Mouse (Mus musculus): ENCODE data around the gene Ppp1r1a.
A peak's percentile ranks its signal among the peaks of the same experiment; 100 is the strongest.

The Ppp1r1a gene

GRCm38 (mm10) chr15:103511652-103512051 is 26.2 kb downstream of the Ppp1r1a start:
- H3K4me3 ChIP-seq (replicated peaks; ENCODE audit: low read length): no peak overlapping the region
- H3K36me3 ChIP-seq (ENCODE audit: insufficient read depth, low read length): no peaks in the 10 kb centered on the region
- no peaks in the 10 kb centered on the region for H3K9me3 ChIP-seq (ENCODE audit: low read length)
- H3K4me1 ChIP-seq (replicated peaks; ENCODE audit: low read depth, low read length): peaks cover 35% of the 10 kb centered on the region
- TF ChIP-seq CTCF (conservative IDR thresholded peaks at IDR 0.05; ENCODE audit: low read length): no peak
- TF ChIP-seq POU5F1 (IDR thresholded peaks at IDR 0.05; ENCODE audit: borderline replicate concordance, low read length): no peak
- no peak for TF ChIP-seq NANOG (IDR thresholded peaks at IDR 0.05; ENCODE audit: borderline replicate concordance, low read length)
- peaks cover 24% of the 10 kb centered on the region for H3K27me3 ChIP-seq (ENCODE audit: insufficient read depth, low read length)

- H3K9me3 ChIP-seq (ENCODE audit: low read length): no peaks in the 10 kb centered on the region
- H3K36me3 ChIP-seq (ENCODE audit: insufficient read depth, low read length): no peaks in the 10 kb centered on the region
- peaks cover 38% of the 10 kb centered on the region for H3K27me3 ChIP-seq (ENCODE audit: insufficient read depth, low read length)
- peaks cover 12% of the 10 kb centered on the region for H3K4me1 ChIP-seq (replicated peaks; ENCODE audit: low read depth, low read length)
- no peak overlapping the region for H3K4me3 ChIP-seq (replicated peaks; ENCODE audit: low read length)
- no peak for TF ChIP-seq CTCF (conservative IDR thresholded peaks at IDR 0.05; ENCODE audit: low read length)
These were observed 28.5 kb downstream of the Ppp1r1a start for GRCm38 (mm10) chr15:103509317-103509716.

GRCm38 (mm10) chr15:103503660-103504059 is 34.1 kb downstream of the Ppp1r1a start:
- no peaks in the 10 kb centered on the region for H3K9me3 ChIP-seq (ENCODE audit: low read length)
- H3K4me3 ChIP-seq (replicated peaks; ENCODE audit: low read length): peak overlapping the region; percentile 80
- peaks cover 66% of the 10 kb centered on the region for H3K27me3 ChIP-seq (ENCODE audit: insufficient read depth, low read length)
- H3K4me1 ChIP-seq (replicated peaks; ENCODE audit: low read depth, low read length): peaks cover 17% of the 10 kb centered on the region
- H3K36me3 ChIP-seq (ENCODE audit: insufficient read depth, low read length): no peaks in the 10 kb centered on the region
- TF ChIP-seq POU5F1 (IDR thresholded peaks at IDR 0.05; ENCODE audit: borderline replicate concordance, low read length) (no peak), CTCF (conservative IDR thresholded peaks at IDR 0.05; ENCODE audit: low read length) (no peak), NANOG (IDR thresholded peaks at IDR 0.05; ENCODE audit: borderline replicate concordance, low read length) (no peak)

- peaks cover 17% of the 10 kb centered on the region for H3K4me1 ChIP-seq (replicated peaks; ENCODE audit: low read depth, low read length)
- H3K4me3 ChIP-seq (replicated peaks; ENCODE audit: low read length): peak overlapping the region; percentile 80
- TF ChIP-seq CTCF (conservative IDR thresholded peaks at IDR 0.05; ENCODE audit: low read length) (no peak), NANOG (IDR thresholded peaks at IDR 0.05; ENCODE audit: borderline replicate concordance, low read length) (no peak), POU5F1 (IDR thresholded peaks at IDR 0.05; ENCODE audit: borderline replicate concordance, low read length) (no peak)
These were observed 34.6 kb downstream of the Ppp1r1a start for GRCm38 (mm10) chr15:103503251-103503600.

GRCm38 (mm10) chr15:103502435-103503250 is 35.2 kb downstream of the Ppp1r1a start, which contains the start of gene Pde1b:
TSS of gene Pde1b (plus strand) at chr15:103503034.
- TF ChIP-seq CTCF (conservative IDR thresholded peaks at IDR 0.05; ENCODE audit: low read length) (no peak), NANOG (IDR thresholded peaks at IDR 0.05; ENCODE audit: borderline replicate concordance, low read length) (no peak), POU5F1 (IDR thresholded peaks at IDR 0.05; ENCODE audit: borderline replicate concordance, low read length) (no peak)
- Histone ChIP-seq H3K4me3 (replicated peaks; ENCODE audit: low read length) (peak within 1 kb of the TSS; percentile 80), H3K27me3 (ENCODE audit: insufficient read depth, low read length) (peaks cover 70% of the 10 kb centered on the region), H3K36me3 (ENCODE audit: insufficient read depth, low read length) (no peaks in the 10 kb centered on the region), H3K9me3 (ENCODE audit: low read length) (no peaks in the 10 kb centered on the region), H3K4me1 (replicated peaks; ENCODE audit: low read depth, low read length) (peaks cover 17% of the 10 kb centered on the region)

More at GRCm38 (mm10) chr15:103503251-103503600, 34.6 kb downstream of the Ppp1r1a start:
- no peaks in the 10 kb centered on the region for H3K36me3 ChIP-seq (ENCODE audit: insufficient read depth, low read length)
- peaks cover 67% of the 10 kb centered on the region for H3K27me3 ChIP-seq (ENCODE audit: insufficient read depth, low read length)
- no peaks in the 10 kb centered on the region for H3K9me3 ChIP-seq (ENCODE audit: low read length)

- no peak for TF ChIP-seq POU5F1 (IDR thresholded peaks at IDR 0.05; ENCODE audit: borderline replicate concordance, low read length)
- TF ChIP-seq NANOG (IDR thresholded peaks at IDR 0.05; ENCODE audit: borderline replicate concordance, low read length): no peak
- TF ChIP-seq CTCF (conservative IDR thresholded peaks at IDR 0.05; ENCODE audit: low read length): no peak
- peaks cover 13% of the 10 kb centered on the region for H3K9me3 ChIP-seq (ENCODE audit: low read length)
- H3K4me3 ChIP-seq (replicated peaks; ENCODE audit: low read length): no peak overlapping the region
- H3K4me1 ChIP-seq (replicated peaks; ENCODE audit: low read depth, low read length): peaks cover 17% of the 10 kb centered on the region
- H3K27me3 ChIP-seq (ENCODE audit: insufficient read depth, low read length): peaks cover 70% of the 10 kb centered on the region
- no peaks in the 10 kb centered on the region for H3K36me3 ChIP-seq (ENCODE audit: insufficient read depth, low read length)
These were observed 36.6 kb downstream of the Ppp1r1a start for GRCm38 (mm10) chr15:103501186-103501585.

GRCm38 (mm10) chr15:103500723-103501122 is 37.1 kb downstream of the Ppp1r1a start:
- TF ChIP-seq POU5F1 (IDR thresholded peaks at IDR 0.05; ENCODE audit: borderline replicate concordance, low read length): no peak
- TF ChIP-seq NANOG (IDR thresholded peaks at IDR 0.05; ENCODE audit: borderline replicate concordance, low read length): no peak
- TF ChIP-seq CTCF (conservative IDR thresholded peaks at IDR 0.05; ENCODE audit: low read length): no peak
- Histone ChIP-seq H3K9me3 (ENCODE audit: low read length) (peaks cover 13% of the 10 kb centered on the region), H3K27me3 (ENCODE audit: insufficient read depth, low read length) (peaks cover 70% of the 10 kb centered on the region), H3K36me3 (ENCODE audit: insufficient read depth, low read length) (no peaks in the 10 kb centered on the region), H3K4me1 (replicated peaks; ENCODE audit: low read depth, low read length) (peaks cover 17% of the 10 kb centered on the region), H3K4me3 (replicated peaks; ENCODE audit: low read length) (no peak overlapping the region)

GRCm38 (mm10) chr15:103498157-103498556 is 39.6 kb downstream of the Ppp1r1a start:
- Histone ChIP-seq H3K27me3 (ENCODE audit: insufficient read depth, low read length) (peaks cover 45% of the 10 kb centered on the region), H3K9me3 (ENCODE audit: low read length) (peaks cover 13% of the 10 kb centered on the region), H3K4me1 (replicated peaks; ENCODE audit: low read depth, low read length) (peaks cover 16% of the 10 kb centered on the region), H3K4me3 (replicated peaks; ENCODE audit: low read length) (no peak overlapping the region), H3K36me3 (ENCODE audit: insufficient read depth, low read length) (no peaks in the 10 kb centered on the region)
- no peak for TF ChIP-seq CTCF (conservative IDR thresholded peaks at IDR 0.05; ENCODE audit: low read length)
- TF ChIP-seq NANOG (IDR thresholded peaks at IDR 0.05; ENCODE audit: borderline replicate concordance, low read length): no peak
- TF ChIP-seq POU5F1 (IDR thresholded peaks at IDR 0.05; ENCODE audit: borderline replicate concordance, low read length): no peak
